Mouse (Mus musculus) embryonic facial prominence, embryonic 13.5 days (tissue): Measurements from ENCODE around the gene Pimreg. TPM values are rescaled to one million over a fixed set of nuclear protein-coding genes. Genes with fewer than 3 reads are reported as not detected.

ENCODE experiments used
- ATAC-seq: fragments of 200-750 bp; cut with Nextera tagmentation; 2 replicates; pipeline ENCODE4 v1.8.0; 2017; ENCODE audit warnings: low read depth; ENCODE audit not compliant: insufficient number of reproducible peaks, insufficient read depth, low FRiP score, low TSS enrichment
- H3K27ac ChIP-seq: fragments of 300-500 bp; sonication (generic); 2 replicates; pipeline ENCODE4 v1.5.1; 2015; ENCODE audit warnings: moderate library complexity, mild to moderate bottlenecking, inconsistent platforms
- H3K27me3 ChIP-seq: fragments of 300-500 bp; sonication (generic); 2 replicates; pipeline ENCODE4 v1.6.1; 2015; ENCODE audit warnings: mild to moderate bottlenecking, inconsistent platforms
- H3K36me3 ChIP-seq: fragments of 300-500 bp; sonication (generic); 2 replicates; pipeline ENCODE4 v1.6.1; 2015; ENCODE audit warnings: mild to moderate bottlenecking, inconsistent platforms
- H3K4me1 ChIP-seq: fragments of 300-500 bp; sonication (generic); 2 replicates; pipeline ENCODE4 v1.6.1; 2015; ENCODE audit warnings: inconsistent platforms
- H3K4me2 ChIP-seq: fragments of 300-500 bp; sonication (generic); 2 replicates; pipeline ENCODE4 v1.6.1; 2015; ENCODE audit warnings: moderate library complexity, mild to moderate bottlenecking, inconsistent platforms
- H3K4me3 ChIP-seq: fragments of 300-500 bp; sonication (generic); 2 replicates; pipeline ENCODE4 v1.5.1; 2015; ENCODE audit warnings: mild to moderate bottlenecking, inconsistent platforms
- H3K9ac ChIP-seq: fragments of 300-500 bp; sonication (generic); 2 replicates; pipeline ENCODE4 v1.6.1; 2015; ENCODE audit warnings: mild to moderate bottlenecking, inconsistent platforms
- H3K9me3 ChIP-seq: fragments of 300-500 bp; sonication (generic); 2 replicates; pipeline ENCODE4 v1.6.1; 2016; ENCODE audit warnings: inconsistent platforms
- WGBS: fragments of 180-500 bp; shearing (Covaris S2); methylation state at CpG from one replicate; pipeline ENCODE4 v1.1.7; 2015; ENCODE audit warnings: mixed read lengths; 5-methylcytosine and 5-hydroxymethylcytosine counted together
- polyA plus RNA-seq: library from polyadenylated mRNA; unstranded; fragments of >200 nt; fragmentation: Nextera tagmentation; extraction: Ambion mirVana; gene quantifications from 2 replicates; pipeline ENCODE4 v1.2.1, GENCODE M21; 2015

The Pimreg gene
- polyA plus RNA-seq, 1 experiment from 2014 or later: 128 TPM

GRCm38 (mm10) chr11:72095994-72096393, 54.2 kb downstream of the Pimreg start:
- ATAC-seq: no peak
- WGBS: 46% methylated on average over 3 of the region's 3 CpGs
- H3K4me3 ChIP-seq: no peak overlapping the region
- no peaks in the 10 kb centered on the region for H3K9me3 ChIP-seq
- no peak overlapping the region for H3K9ac ChIP-seq
- no peak overlapping the region for H3K4me2 ChIP-seq
- H3K27me3 ChIP-seq: no peaks in the 10 kb centered on the region; the same call in 1 of the 2 replicates
- H3K4me1 ChIP-seq: peaks cover 22% of the 10 kb centered on the region
- no peaks in the 10 kb centered on the region for H3K36me3 ChIP-seq
- no peak overlapping the region for H3K27ac ChIP-seq

Other genes with a start within 250 kb of the Pimreg start
- 0.51 and 0.59 TPM in 2 replicates for gene Aipl1, start 4.5 kb upstream of the Pimreg start, polyA plus RNA-seq
- gene Pitpnm3, start 93.7 kb downstream of the Pimreg start, polyA plus RNA-seq: 0.62 and 1.2 TPM in 2 replicates
- gene Gm43951, start 164.8 kb downstream of the Pimreg start, polyA plus RNA-seq: 0.52 and 0.84 TPM in 2 replicates
- 20.6 and 24.1 TPM in 2 replicates for gene 4933427D14Rik, start 165.4 kb downstream of the Pimreg start, polyA plus RNA-seq
- gene Txndc17, start 165.5 kb downstream of the Pimreg start, polyA plus RNA-seq: 243 and 259 TPM in 2 replicates
- gene Med31, start 173.6 kb downstream of the Pimreg start, polyA plus RNA-seq: 50.3 and 55.3 TPM in 2 replicates
- 1.6 and 4.7 TPM in 2 replicates for gene Slc13a5, start 225.2 kb downstream of the Pimreg start, polyA plus RNA-seq